ENCODE assay signal across 9 mouse cellular contexts in genomic region chr14:20673735-20674063, GRCm38 (mm10). TPM values are rescaled to one million over a fixed set of nuclear protein-coding genes. Genes with fewer than 3 reads are reported as not detected.
DNase-seq lines count a peak whose midpoint lies in the region; ATAC-seq and TF ChIP-seq lines count a peak whose summit lies in the region.
"Had no signal": no experiment of that assay in that cellular context is flagged by ENCODE, and none has a peak within 500 bp of the region (broad histone marks: within the 10 kb centered on the region; RNA-seq: fewer than 3 reads in every experiment).

No protein-coding gene starts in this region.

- intact Hi-C loops in left cerebral cortex, adult 2 months (cut with DNase I), result no loop called here
- intact Hi-C loops in left cerebral cortex, postnatal 25 days (cut with DNase I), result loop anchor here (1.0 kb wide), 1 partner anchor 32 kb away; the partner anchor contains the start of gene Usp54
- intact Hi-C loops in gastrocnemius, postnatal 36 days (cut with DNase I), result no loop called here

- peak overlapping the region; percentile 66 for H3K4me2 ChIP-seq in intestine, embryonic 16.5 days (ENCODE audit: low read depth, low read length)
- H3K4me2 ChIP-seq in liver, embryonic 15.5 days, result peak overlapping the region; percentile 86

- peak; percentile 43 to 56 for DNase-seq in left cerebral cortex, adult 2 months (ENCODE audit: extremely low spot score in 1 of 2, low spot score in 2 of 2)
- no peak for DNase-seq in left cerebral cortex, postnatal 25 days (ENCODE audit: low spot score in 2 of 2)
- DNase-seq in gastrocnemius, postnatal 36 days, result no peak

- peak overlapping the region; percentile 63; the same call in 1 of the 2 replicates for H3K27ac ChIP-seq in left cerebral cortex, adult 2 months
- H3K27ac ChIP-seq in intestine, embryonic 16.5 days (ENCODE audit: low read length), result peak overlapping the region; percentile 68
- H3K27ac ChIP-seq in liver, embryonic 15.5 days (replicated peaks), result peak overlapping the region; percentile 91
- H3K27ac ChIP-seq in small intestine, adult 2 months (ENCODE audit: insufficient read depth, low read depth, low read length), result peak overlapping the region; percentile 51

- WGBS in intestine, embryonic 16.5 days, result 9% methylated on average over 13 of the region's 13 CpGs
- WGBS in liver, embryonic 15.5 days (ENCODE audit: insufficient replicate concordance), result 8% methylated on average over 13 of the region's 13 CpGs
- 3% methylated on average over 13 of the region's 13 CpGs for WGBS in small intestine, adult 2 months

- ATAC-seq in activated CD4-positive, CD25-positive, alpha-beta regulatory T cell, adult 4 months, result peak; percentile 29
- ATAC-seq in erythroblast, adult 5-6 weeks (replicated peaks; ENCODE audit: low FRiP score, poor library complexity, severe bottlenecking), result peak; percentile 56
- peak; percentile 80 for ATAC-seq in intestine, embryonic 16.5 days
- peak; percentile 64 for ATAC-seq in liver, embryonic 15.5 days (ENCODE audit: insufficient read depth)

- TF ChIP-seq POLR2A in small intestine, adult 2 months (IDR thresholded peaks at IDR 0.05; ENCODE audit: low read depth, low read length), result no peak

- H3K4me3 ChIP-seq in left cerebral cortex, adult 2 months, result peak overlapping the region; percentile 76
- H3K4me3 ChIP-seq in intestine, embryonic 16.5 days (ENCODE audit: low read length), result peak overlapping the region; percentile 69
- H3K4me3 ChIP-seq in liver, embryonic 15.5 days (replicated peaks), result peak overlapping the region; percentile 97
- peak overlapping the region; percentile 30 for H3K4me3 ChIP-seq in small intestine, adult 2 months (ENCODE audit: low read depth, low read length)

- peaks cover 10% of the 10 kb centered on the region; the same call in 1 of the 2 replicates for H3K4me1 ChIP-seq in intestine, embryonic 16.5 days (ENCODE audit: control insufficient read depth, insufficient read depth, low read length)
- peaks cover 22% of the 10 kb centered on the region for H3K4me1 ChIP-seq in liver, embryonic 15.5 days (replicated peaks)
- H3K4me1 ChIP-seq in small intestine, adult 2 months (ENCODE audit: control insufficient read depth, insufficient read depth, insufficient read length, low read length), result peaks cover 16% of the 10 kb centered on the region; the same call in 1 of the 2 replicates

- H3K9ac ChIP-seq in intestine, embryonic 16.5 days (ENCODE audit: low read depth, low read length), result peak overlapping the region; percentile 30; the same call in 1 of the 2 replicates
- H3K9ac ChIP-seq in liver, embryonic 15.5 days, result peak overlapping the region; percentile 7; the same call in 1 of the 2 replicates

- no peaks in the 10 kb centered on the region for H3K9me3 ChIP-seq in intestine, embryonic 16.5 days (ENCODE audit: control insufficient read depth, low read length)
- H3K9me3 ChIP-seq in liver, embryonic 15.5 days (replicated peaks), result no peaks in the 10 kb centered on the region

- H3K27me3 ChIP-seq in intestine, embryonic 16.5 days (replicated peaks; ENCODE audit: control insufficient read depth, insufficient read depth, low read length), result no peaks in the 10 kb centered on the region
- H3K27me3 ChIP-seq in liver, embryonic 15.5 days, result peaks cover 20% of the 10 kb centered on the region
- H3K27me3 ChIP-seq in small intestine, adult 2 months (ENCODE audit: control insufficient read depth, insufficient read depth, low read length), result no peaks in the 10 kb centered on the region

- TF ChIP-seq CTCF in left cerebral cortex, adult 2 months (IDR thresholded peaks at IDR 0.05), result no peak; the same call in 1 of the 2 replicates
- TF ChIP-seq CTCF in small intestine, adult 2 months (IDR thresholded peaks at IDR 0.05; ENCODE audit: extremely low read depth, insufficient read length, insufficient replicate concordance, low read depth, low read length), result no peak

- H3K36me3 ChIP-seq in intestine, embryonic 16.5 days (ENCODE audit: control insufficient read depth, insufficient read depth, low read length), result peaks cover 7% of the 10 kb centered on the region; the same call in 1 of the 2 replicates
- H3K36me3 ChIP-seq in liver, embryonic 15.5 days (replicated peaks), result peaks cover 30% of the 10 kb centered on the region
- H3K36me3 ChIP-seq in small intestine, adult 2 months (ENCODE audit: control insufficient read depth, insufficient read depth, low read length), result peaks cover 25% of the 10 kb centered on the region

RNA-seq across cellular contexts. Expression of gene Sec24c, which starts 0.4 kb away (rescaled TPM):
- 100 to 1,000 TPM; 113 to 115 TPM for total RNA-seq in left cerebral cortex, adult 2 months (2021)
- total RNA-seq in left cerebral cortex, postnatal 25 days (2021), result 100 to 1,000 TPM; 110 to 113 TPM
- polyA plus RNA-seq in activated CD4-positive, CD25-positive, alpha-beta regulatory T cell, adult 4 months (2017; shearing (Covaris generic)), result 10 to 100 TPM; 94.7 to 97.5 TPM
- 20.8 and 32.6 TPM in 2 replicates for total RNA-seq in erythroblast, adult 5-6 weeks (2015; ENCODE audit: low replicate concordance)
- total RNA-seq in erythroblast, adult 5-6 weeks (2017; ENCODE audit: low replicate concordance), result 60.1 and 67.7 TPM in 2 replicates
- polyA plus RNA-seq in intestine, embryonic 16.5 days (2015; fragmentation: Nextera tagmentation; extraction: Ambion mirVana), result 92.7 and 106 TPM in 2 replicates
- 35.3 and 40.6 TPM in 2 replicates for polyA plus RNA-seq in liver, embryonic 15.5 days (2015; fragmentation: Nextera tagmentation; extraction: Ambion mirVana)
- 161 and 233 TPM in 2 replicates for polyA plus RNA-seq in small intestine, adult 2 months (2012; rRNA removed)
- 10 to 100 TPM; 71.5 to 73.6 TPM for total RNA-seq in gastrocnemius, postnatal 36 days (2021)

RNA-seq across cellular contexts. Expression of gene Synpo2l, which starts 5.5 kb away (rescaled TPM):
- total RNA-seq in left cerebral cortex, adult 2 months (2021), result under 1 TPM; 0.21 to 0.23 TPM
- under 1 TPM; 0.23 to 0.28 TPM for total RNA-seq in left cerebral cortex, postnatal 25 days (2021)
- not detected for polyA plus RNA-seq in activated CD4-positive, CD25-positive, alpha-beta regulatory T cell, adult 4 months (2017; shearing (Covaris generic))
- total RNA-seq in erythroblast, adult 5-6 weeks (2015; ENCODE audit: low replicate concordance), result not detected in 2 replicates
- not detected in 2 replicates for total RNA-seq in erythroblast, adult 5-6 weeks (2017; ENCODE audit: low replicate concordance)
- polyA plus RNA-seq in intestine, embryonic 16.5 days (2015; fragmentation: Nextera tagmentation; extraction: Ambion mirVana), result 0.10 and 0.20 TPM in 2 replicates
- 0.68 and 1.3 TPM in 2 replicates for polyA plus RNA-seq in liver, embryonic 15.5 days (2015; fragmentation: Nextera tagmentation; extraction: Ambion mirVana)
- polyA plus RNA-seq in small intestine, adult 2 months (2012; rRNA removed), result 0.06 TPM in 1 of 2 replicates, not detected in the other
- 100 to 1,000 TPM; 158 to 184 TPM for total RNA-seq in gastrocnemius, postnatal 36 days (2021)

RNA-seq across cellular contexts. Expression of gene Myoz1, which starts 17.4 kb away (rescaled TPM):
- not detected for total RNA-seq in left cerebral cortex, adult 2 months (2021)
- not detected for total RNA-seq in left cerebral cortex, postnatal 25 days (2021)
- not detected for polyA plus RNA-seq in activated CD4-positive, CD25-positive, alpha-beta regulatory T cell, adult 4 months (2017; shearing (Covaris generic))
- total RNA-seq in erythroblast, adult 5-6 weeks (2015; ENCODE audit: low replicate concordance), result not detected in 2 replicates
- total RNA-seq in erythroblast, adult 5-6 weeks (2017; ENCODE audit: low replicate concordance), result not detected in 2 replicates
- polyA plus RNA-seq in intestine, embryonic 16.5 days (2015; fragmentation: Nextera tagmentation; extraction: Ambion mirVana), result 0.26 and 0.53 TPM in 2 replicates
- 2.8 and 4.4 TPM in 2 replicates for polyA plus RNA-seq in liver, embryonic 15.5 days (2015; fragmentation: Nextera tagmentation; extraction: Ambion mirVana)
- polyA plus RNA-seq in small intestine, adult 2 months (2012; rRNA removed), result not detected in 2 replicates
- 1,000 to 10,000 TPM; 3,097 to 3,157 TPM for total RNA-seq in gastrocnemius, postnatal 36 days (2021)
- total RNA-seq: left cerebral cortex, postnatal 14 days had no signal

RNA-seq across cellular contexts. Expression of gene Fut11, which starts 21.1 kb away (rescaled TPM):
- total RNA-seq in left cerebral cortex, adult 2 months (2021), result 10 to 100 TPM; 17.6 to 18.2 TPM
- 10 to 100 TPM; 18.5 to 19.7 TPM for total RNA-seq in left cerebral cortex, postnatal 25 days (2021)
- polyA plus RNA-seq in activated CD4-positive, CD25-positive, alpha-beta regulatory T cell, adult 4 months (2017; shearing (Covaris generic)), result 1 to 10 TPM; 5.6 to 6.6 TPM
- total RNA-seq in erythroblast, adult 5-6 weeks (2015; ENCODE audit: low replicate concordance), result 2.5 and 9.2 TPM in 2 replicates
- 1.5 and 1.7 TPM in 2 replicates for total RNA-seq in erythroblast, adult 5-6 weeks (2017; ENCODE audit: low replicate concordance)
- 15.0 and 16.0 TPM in 2 replicates for polyA plus RNA-seq in intestine, embryonic 16.5 days (2015; fragmentation: Nextera tagmentation; extraction: Ambion mirVana)
- polyA plus RNA-seq in liver, embryonic 15.5 days (2015; fragmentation: Nextera tagmentation; extraction: Ambion mirVana), result 6.3 and 7.3 TPM in 2 replicates
- 6.4 and 13.7 TPM in 2 replicates for polyA plus RNA-seq in small intestine, adult 2 months (2012; rRNA removed)
- 1 to 10 TPM; 2.5 to 2.7 TPM for total RNA-seq in gastrocnemius, postnatal 36 days (2021)

RNA-seq across cellular contexts. Expression of gene Chchd1, which starts 29.1 kb away (rescaled TPM):
- total RNA-seq in left cerebral cortex, adult 2 months (2021), result 10 to 100 TPM; 47.3 to 48.1 TPM
- 10 to 100 TPM; 45.9 to 51.8 TPM for total RNA-seq in left cerebral cortex, postnatal 25 days (2021)
- polyA plus RNA-seq in activated CD4-positive, CD25-positive, alpha-beta regulatory T cell, adult 4 months (2017; shearing (Covaris generic)), result 100 to 1,000 TPM; 152 to 154 TPM
- total RNA-seq in erythroblast, adult 5-6 weeks (2015; ENCODE audit: low replicate concordance), result 9.6 and 27.1 TPM in 2 replicates
- 22.5 and 44.7 TPM in 2 replicates for total RNA-seq in erythroblast, adult 5-6 weeks (2017; ENCODE audit: low replicate concordance)
- 171 and 190 TPM in 2 replicates for polyA plus RNA-seq in intestine, embryonic 16.5 days (2015; fragmentation: Nextera tagmentation; extraction: Ambion mirVana)
- polyA plus RNA-seq in liver, embryonic 15.5 days (2015; fragmentation: Nextera tagmentation; extraction: Ambion mirVana), result 70.8 and 89.3 TPM in 2 replicates
- 9.3 and 13.9 TPM in 2 replicates for polyA plus RNA-seq in small intestine, adult 2 months (2012; rRNA removed)
- 100 to 1,000 TPM in 1 of 2 experiments, 10 to 100 TPM in 1; 99.9 to 110 TPM for total RNA-seq in gastrocnemius, postnatal 36 days (2021)

Comparison
In these comparisons a context has a peak if more than half of its experiments do, and no peak if none do; other contexts are left out.
1. DNase-seq: peak in left cerebral cortex, adult 2 months (2 of 2); none in left cerebral cortex, postnatal 25 days (0 of 2) and gastrocnemius, postnatal 36 days (0 of 2).
2. H3K4me3 ChIP-seq: peak in every context shown above with its lines; median percentile 97 in liver, embryonic 15.5 days; 76 in left cerebral cortex, adult 2 months; 69 in intestine, embryonic 16.5 days; 30 in small intestine, adult 2 months.
3. ATAC-seq: peak in every context shown above with its lines; median percentile 80 in intestine, embryonic 16.5 days; 64 in liver, embryonic 15.5 days; 56 in erythroblast, adult 5-6 weeks; 29 in activated CD4-positive, CD25-positive, alpha-beta regulatory T cell, adult 4 months.
4. RNA of gene Synpo2l, which starts 5.5 kb away (total RNA-seq): 158 to 184 TPM in gastrocnemius, postnatal 36 days; 0.23 to 0.28 TPM in left cerebral cortex, postnatal 25 days, 0.21 to 0.23 TPM in left cerebral cortex, adult 2 months and not detected in erythroblast, adult 5-6 weeks; every median in the first group is over 100 times any median in the second.
5. RNA of gene Myoz1, which starts 17.4 kb away (total RNA-seq): 3,097 to 3,157 TPM in gastrocnemius, postnatal 36 days; not detected in left cerebral cortex, postnatal 25 days, not detected in left cerebral cortex, adult 2 months and not detected in erythroblast, adult 5-6 weeks; every median in the first group is over 1,000 times any median in the second.
6. Peak in every context shown above with its lines, with median percentiles within 50 percentile points of each other: H3K27ac ChIP-seq.